Mouse (Mus musculus): ENCODE data around the gene Smpd2.

Gene Smpd2

DNA sequence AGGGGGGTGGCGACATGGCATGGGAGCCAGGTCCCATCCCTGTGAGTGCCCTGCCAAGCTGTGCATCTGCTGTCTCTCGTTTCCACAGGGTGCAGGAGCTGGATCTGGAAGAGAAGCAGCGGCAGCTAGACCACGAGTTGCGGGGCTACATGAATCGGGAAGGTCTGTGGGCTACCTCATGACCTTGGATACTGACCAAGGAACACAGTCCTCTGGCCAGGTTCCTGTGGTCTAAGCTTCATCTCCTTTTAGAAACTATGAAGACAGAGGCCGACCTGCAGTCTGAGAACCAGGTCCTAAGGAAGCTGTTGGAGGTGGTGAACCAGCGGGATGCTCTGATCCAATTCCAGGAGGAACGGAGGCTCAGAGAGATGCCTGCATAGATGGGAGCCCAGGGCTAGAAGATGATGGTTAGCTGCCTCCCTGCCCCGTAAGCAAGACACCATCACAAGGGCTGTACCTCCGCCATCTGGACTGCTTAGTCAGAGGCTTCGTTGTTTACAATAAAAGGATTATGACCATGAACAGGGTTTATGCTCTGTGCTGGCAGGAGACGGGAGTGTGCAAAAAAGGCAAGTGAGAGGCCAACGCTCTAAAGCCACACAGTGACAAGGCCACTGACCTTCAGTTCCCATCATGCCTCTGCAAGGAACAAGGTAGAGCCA is 3.5 kb downstream of the Smpd2 start:
- DNase-seq, result no peak

DNA sequence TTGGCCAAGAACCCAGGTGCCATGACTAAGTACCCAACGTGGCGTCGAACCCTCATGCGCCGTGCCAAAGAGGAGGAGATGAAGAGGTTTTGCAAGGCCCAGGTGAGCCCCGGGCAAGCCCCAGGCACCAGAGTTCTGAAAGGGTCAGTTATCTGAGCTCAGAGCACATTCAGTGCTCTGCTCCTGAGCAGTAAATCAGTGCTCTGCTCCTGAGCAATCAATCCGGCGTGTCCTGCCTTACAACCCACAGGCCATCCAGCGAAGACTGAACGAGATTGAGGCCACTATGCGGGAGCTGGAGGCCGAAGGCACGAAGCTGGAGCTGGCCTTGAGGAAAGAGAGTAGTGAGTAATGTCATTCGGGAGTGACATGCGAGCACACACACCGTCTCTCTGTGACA is 4.4 kb downstream of the Smpd2 start:
- no peak for DNase-seq

DNA sequence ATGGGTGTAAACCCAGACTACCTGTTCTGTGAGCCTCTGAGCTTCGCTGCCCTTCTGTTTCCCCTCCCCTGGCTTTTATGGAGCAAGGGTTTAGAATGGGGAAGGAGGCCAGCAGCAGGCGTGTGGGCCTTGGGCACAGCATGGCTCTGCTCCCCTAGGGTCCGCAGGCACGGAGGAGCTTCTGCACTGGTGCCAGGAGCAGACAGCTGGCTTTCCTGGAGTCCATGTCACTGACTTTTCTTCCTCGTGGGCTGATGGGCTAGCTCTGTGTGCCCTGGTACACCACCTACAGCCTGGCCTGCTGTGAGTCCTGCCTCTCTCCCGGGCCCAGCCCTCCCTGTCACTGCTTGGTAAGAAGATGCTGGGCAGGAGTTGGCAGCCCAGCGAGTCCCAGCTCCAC is 7.7 kb downstream of the Smpd2 start:
- no peak for DNase-seq

DNA sequence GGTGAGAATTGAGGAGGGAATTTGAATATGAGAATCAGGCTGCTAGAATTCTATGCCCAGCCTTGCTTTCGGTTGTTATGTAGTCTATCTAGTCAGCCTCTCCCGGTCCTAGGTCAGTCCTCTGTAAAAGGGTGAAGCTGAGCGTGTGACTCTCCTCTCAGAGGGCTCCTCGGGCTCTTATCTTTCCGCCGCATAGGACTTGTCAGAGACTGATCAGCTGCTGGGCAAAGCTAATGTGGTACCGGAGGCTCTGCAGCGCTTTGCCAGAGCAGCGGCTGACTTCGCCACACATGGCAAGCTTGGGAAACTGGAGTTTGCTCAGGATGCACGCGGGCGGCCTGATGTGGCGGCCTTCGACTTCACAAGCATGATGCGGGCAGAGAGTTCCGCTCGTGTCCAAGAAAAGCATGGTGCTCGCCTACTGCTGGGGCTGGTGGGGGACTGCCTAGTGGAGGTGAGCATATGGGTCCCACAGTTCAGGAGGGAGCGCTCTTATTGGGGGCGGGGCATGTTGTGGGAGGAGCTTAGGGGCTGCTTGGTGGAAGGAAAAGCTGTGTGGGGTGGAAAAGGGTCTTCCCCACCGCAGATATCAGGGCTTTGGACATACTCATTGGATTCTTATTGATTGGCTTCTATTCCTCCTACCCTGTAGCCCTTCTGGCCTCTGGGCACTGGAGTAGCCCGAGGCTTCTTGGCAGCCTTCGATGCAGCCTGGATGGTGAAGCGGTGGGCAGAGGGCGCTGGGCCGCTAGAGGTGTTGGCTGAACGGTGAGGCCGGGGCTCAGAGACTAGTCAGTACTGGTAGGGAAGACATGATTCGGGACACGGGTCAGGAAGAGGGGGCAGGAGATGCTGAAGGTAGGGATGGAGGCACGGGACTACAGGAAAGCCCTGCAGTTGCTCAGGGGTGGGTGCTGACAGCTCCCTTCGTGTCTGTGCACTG is 9.0 kb downstream of the Smpd2 start:
- DNase-seq, result no peak

DNA sequence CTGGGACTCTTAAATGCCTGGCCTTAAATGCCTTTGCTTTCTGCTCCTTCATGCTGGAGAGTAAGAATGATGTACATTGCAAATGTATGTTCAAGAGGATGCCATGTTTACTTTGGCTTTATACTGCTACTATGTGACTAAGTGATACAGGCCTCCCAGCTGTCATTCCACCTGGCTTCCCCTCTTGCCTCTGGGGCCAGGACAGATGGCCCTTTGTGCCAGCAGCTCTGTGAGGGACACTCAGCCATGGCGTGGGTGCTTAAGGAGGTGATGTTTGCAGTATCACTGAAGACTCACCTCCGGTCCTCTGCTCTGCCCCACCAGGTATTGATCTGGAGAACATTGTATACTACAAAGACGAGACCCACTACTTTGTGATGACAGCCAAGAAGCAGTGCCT is 10.2 kb downstream of the Smpd2 start:
- DNase-seq, result no peak

DNA sequence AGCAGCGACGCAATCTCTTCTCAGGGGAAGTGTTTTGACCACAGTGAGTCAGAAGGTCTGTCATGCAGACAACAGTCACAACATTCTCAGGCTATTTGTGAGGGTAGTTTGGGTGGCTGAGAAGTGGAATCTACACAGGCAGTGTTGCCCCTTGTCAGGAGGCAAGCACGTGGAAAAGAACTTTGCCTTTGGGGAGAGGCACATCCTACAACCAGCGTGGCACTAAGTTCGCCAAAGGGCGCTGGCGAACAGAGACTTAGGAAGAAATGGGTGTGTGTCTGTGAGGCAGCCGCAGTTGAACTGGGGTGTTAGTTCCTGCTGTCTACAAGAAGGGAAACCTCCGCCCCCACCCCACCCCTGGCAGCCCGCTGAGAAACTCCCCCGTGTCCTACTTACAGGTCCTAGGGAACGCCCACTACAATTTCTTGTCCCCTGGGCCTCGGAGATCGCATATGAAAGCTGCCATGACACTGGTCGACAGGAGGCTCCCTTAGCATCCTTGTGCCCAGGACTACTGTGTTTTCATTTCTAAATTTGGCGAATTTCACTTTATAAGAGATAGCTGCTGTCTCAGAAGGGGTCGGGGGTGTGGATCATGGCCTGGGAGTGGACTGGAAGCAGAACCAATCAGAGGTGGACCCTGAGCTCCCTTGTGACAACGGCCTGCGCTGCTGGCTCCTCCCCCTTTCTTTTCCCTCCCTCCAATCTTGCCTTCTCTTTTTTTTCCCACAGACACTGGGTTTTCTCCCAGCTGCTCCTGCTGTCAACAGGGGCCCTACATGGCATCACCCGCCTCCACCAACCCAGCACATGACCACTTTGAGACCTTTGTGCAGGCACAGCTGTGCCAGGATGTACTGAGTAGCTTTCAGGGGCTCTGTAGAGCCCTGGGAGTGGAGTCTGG is 12.6 kb downstream of the Smpd2 start:
- DNase-seq, result peak; percentile 62 to 67

DNA sequence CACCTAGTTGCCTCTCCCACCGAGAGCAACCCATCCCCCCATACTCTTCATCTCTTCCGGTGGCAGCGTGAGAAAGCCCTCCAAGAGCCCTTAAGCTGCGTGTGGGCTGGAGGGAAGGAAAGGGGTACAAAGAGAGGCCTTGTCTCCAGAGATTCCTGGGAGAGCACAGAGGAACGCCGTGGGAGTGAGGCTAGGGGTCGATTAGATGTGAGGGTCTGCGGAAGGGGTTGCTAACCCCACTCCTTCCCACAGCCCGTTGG is 13.2 kb downstream of the Smpd2 start:
- DNase-seq, result no peak

DNA sequence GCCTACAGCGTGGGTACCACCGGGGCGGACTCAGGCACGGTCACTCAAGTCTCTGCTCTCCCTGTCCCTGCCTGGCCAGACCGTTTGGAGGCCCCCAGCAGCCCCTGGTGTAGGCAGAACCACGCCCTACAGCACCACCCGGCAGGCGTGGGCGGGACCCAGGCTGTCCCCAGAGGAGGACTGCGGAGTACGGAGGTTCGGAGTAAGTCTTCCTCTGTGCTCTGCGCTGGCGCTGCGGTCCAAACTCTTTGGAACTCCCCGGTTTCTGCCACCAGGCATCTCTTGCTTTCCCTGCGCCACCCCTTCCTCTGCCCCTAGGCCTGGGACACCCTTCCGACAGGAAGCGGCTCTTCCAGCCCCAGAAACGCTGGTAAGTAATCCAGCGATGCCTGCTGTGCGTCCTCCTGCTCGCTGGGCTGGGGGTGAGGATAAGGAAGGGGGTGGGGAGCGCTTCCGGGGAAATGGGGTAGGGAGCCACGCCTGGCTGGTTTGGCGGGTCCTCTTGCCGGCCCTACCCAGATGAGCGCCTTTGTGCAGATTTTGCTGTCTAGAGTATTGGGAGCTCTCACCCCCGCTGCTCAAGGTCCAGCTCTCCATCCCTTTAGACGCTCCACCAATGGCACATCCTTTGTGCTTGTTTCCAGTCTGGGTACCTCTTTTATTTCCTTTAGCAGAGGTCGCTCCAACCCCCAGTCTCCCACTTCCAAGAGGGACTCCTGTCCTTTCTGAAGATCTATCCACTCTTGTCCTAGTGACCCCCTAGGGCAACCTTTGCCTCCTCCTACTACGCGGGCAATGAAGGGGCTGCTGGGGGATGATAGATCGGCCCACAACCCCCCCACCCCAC is 13.8 kb downstream of the Smpd2 start, which contains the start of gene Mical1:
Mical1 (plus strand) TSS at position 144 of the 847 bp plus-strand sequence.
- DNase-seq, result peak; percentile 54 to 65

DNA sequence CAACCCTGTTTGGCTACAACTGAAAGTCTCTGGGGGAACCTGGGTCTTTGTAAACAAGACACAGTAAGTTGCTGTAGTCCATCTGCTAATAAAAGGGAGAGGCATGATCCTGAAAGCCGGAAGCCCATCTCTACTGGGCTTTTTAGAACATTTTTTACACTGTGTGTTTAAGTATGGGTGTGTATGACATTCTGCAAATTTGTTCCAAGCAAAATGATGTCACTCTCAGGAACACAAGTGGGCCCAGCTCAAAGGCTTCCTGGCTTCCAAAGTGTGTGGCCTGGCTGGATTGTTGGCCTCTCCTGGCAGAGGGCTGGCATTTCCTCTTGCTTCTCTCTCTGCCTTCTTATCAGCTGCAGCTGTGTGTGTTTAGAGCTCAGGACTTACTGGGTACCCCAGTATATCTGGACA is 15.2 kb downstream of the Smpd2 start:
- peak in 1 of 2 experiments; percentile 21 for DNase-seq

DNA sequence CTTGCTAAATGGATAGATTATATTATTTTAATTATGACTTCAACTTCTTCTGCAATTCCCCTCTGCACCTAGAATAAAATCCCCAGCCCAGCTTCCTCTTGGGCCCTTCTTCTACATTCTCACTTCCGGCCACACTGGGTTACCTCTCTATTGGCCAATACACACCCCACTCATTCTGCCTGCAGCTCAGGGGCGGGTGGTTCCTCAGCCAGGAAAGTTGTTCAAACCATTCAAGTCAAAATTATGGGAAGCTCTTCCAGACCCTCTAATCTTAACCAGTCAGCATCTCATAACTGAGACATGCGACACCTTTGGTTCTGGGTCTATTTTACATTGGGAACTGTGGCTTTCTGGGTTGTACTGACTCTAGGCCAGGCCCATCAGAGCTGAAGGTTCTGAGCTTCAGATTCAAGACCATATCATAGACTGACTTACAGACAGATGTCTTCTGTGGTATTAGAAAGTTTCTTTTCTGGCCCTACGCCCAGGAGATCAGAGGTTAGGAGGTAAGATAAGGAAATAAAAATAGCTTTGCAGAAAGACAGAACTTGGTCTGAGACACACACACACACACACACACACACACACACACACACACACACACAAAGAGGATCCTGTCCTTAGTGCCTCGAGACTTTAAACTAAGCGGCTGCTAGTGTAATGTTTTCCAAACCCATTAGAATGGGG is 16.2 kb downstream of the Smpd2 start:
- DNase-seq, result no peak

DNA sequence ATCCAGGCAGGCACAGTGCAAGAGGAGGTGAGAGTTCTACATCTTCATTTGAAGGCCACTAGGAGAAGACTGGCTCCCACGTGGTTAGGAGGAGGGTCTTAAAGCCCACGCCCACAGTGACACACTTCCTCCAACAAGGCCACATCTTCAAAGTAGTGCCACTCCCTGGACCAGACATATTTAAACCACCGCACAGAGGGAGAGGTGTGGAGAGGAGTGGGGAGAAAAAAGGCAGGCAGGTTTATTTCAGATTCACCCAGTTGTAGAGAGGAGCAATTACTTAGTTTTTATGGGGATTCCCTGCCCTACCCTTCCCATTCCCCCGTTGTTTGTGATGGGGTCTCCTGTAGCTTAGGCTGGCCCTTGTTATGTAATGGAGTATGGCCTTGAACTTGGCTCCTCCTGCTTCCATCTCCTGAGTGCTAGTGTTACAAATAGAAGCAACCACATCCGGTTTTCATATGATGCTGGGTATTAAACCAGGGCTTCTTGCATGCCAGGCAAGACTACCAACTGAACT is 17.1 kb downstream of the Smpd2 start:
- no peak for DNase-seq

DNA sequence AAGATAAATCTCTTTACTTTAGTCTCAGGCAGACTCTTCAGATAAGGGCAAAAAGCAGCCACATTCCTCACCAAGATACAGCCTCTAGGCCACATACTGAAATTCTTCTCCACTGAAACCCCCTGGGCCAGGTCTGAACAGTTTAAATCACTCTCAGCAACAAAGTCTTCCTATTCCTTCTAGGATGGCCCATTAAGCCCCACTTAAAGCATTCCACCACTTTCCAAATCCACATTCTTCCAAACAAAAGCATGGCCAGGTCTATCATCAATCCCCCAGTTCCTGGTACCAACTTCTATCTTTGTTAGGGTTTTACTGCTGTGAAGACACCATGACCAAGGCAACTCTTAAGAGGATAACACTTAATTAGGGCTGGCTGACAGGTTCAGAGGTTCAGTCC is 17.6 kb downstream of the Smpd2 start:
- no peak for DNase-seq

DNA sequence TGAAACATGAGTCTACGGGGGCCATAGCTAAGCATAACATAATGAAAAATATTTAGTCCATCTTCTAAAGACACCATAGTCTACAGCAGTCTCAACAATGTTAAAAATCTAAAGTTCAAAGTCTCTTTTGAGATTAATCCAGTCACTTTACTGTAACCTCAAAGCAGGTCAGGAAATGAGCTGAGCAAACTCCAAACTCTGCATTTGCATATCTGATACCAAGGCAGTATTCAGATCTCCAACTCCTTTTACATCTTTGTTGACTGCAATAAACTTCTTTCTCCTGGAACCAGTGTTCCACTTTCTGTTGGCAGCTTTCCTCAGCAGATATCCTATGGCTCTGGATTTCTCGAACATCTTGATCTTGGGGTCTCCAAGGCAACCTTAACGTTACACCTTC is 19.5 kb downstream of the Smpd2 start:
- DNase-seq, result no peak

DNA sequence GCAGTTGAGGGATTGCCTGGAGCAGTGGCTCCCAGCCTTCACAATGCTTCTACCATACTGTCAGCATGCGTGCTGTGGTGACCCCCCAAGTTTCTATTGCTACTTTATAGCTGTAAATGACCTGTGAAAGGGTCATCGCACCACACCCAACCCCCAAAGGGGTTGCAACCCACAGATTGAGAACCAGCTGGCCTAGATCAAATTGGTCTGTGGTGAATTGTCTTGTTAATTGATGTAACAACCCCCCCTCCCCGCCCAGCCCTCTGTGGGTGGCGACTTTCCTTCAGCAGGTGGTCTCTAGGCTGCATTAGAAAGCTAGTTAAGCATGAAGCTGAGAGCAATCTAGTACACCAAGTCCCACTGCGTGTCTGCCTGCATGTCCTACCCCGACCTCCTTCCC is 22.8 kb downstream of the Smpd2 start:
- no peak for DNase-seq

DNA sequence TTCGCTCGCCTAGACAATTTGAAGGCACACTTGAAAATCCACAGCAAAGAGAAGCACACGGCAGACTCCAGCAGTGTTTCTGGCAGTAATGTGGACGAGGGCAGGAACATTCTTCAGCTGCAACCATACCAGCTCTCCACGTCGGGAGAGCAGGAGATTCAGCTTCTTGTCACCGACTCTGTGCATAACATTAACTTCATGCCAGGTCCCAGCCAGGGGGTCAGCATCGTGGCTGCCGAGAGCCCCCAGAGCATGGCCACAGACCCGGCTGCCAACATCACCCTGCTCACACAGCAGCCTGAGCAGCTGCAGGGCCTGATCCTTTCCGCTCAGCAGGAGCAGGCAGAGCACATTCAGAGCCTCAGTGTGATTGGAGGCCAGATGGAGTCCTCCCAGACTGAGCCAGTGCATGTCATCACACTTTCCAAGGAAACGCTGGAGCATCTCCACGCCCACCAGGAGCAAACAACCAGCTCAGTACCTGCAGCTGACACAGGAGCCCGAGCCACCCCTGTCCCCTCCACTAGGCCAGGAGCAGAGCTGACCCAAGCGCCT is 25.7 kb downstream of the Smpd2 start:
- DNase-seq, result no peak

DNA sequence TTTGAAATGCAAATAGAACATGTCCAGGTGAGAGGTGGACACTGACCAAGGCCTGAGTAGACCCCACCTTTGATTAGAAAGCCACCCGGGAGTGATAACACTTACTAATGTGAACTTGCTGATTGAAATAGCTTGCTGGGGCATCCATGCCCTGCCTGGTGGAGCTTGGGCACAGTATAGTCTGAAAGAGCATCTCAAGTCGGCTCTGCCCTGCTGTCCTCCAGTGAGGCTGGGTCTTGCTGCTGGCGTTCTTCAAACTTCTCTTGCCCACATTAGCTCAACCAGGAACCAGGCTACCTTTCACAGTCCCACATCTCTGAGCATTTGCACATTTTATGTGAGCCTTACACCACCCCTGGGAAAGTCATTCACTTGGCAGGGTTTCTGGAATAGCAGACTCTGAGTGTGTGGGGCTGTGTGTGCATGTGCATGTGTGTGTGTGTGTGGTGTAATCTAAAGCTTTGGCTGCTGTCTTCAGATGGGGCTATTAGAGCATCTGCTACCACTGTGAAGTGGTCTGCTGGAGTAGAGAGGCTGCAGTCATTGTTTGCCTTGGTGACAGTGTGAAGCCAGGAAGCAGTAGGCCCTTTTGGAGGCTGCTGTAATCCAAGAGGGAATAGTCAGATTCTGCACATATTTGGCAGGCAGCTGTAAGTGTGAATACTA is 29.0 kb downstream of the Smpd2 start:
- no peak for DNase-seq

DNA sequence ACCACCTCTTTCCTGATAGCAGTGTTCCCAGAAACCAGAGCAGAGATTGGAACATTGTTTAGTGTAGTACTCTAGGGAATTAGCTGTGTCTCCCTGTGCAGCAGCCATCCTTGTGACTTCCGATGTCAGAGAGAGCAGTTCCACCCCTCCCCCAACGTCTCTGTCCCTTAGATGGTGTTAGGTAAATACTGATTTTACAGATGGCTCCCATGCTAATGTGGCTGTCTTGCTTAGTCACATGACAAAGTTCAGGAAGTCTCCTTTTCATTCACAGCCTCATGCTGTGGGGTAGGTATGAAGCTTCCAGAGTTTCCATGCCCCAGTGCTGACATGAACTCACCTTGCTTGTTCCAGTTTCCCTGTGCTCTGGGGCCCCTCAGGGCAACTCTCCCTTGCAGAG is 29.7 kb downstream of the Smpd2 start:
- DNase-seq, result no peak

DNA sequence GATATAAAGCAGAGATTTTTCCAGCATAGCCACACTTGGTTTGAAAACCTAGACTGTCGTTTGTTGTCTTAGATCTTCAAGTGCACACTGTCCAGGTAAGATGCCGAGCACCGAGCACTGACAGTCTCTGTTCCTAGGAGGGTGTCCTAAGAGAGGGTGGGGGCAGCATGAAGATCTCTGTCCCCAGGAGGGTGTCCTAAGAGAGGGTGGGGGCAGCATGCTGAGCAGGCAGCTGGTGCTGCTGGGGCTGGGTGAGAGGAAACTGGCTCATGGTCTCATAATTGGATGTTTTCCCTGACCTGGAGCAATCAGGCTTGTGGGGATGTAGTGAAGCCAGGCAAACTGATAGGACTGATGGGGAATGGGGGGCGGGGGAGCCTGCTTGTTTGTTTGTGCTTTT is 30.2 kb downstream of the Smpd2 start:
- no peak for DNase-seq

DNA sequence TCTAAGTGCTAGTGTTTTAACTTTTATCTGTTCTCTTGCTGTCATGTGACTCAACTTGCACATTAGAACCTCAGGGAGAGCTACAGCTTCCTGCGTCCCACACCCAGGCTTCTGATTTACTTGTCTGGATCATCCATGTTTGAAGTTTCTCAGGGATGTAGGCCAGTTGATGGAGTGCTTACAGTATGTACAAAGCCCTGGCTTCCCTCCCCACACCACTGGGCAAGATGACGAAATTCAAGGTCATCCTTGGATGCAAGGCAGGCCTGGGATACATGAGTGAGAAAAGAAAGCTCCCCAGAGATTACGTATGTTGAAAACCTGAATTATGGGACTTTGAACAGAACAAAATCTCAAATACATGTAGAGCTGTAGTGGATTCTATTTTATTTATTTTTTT is 37.4 kb downstream of the Smpd2 start:
- DNase-seq, result no peak

DNA sequence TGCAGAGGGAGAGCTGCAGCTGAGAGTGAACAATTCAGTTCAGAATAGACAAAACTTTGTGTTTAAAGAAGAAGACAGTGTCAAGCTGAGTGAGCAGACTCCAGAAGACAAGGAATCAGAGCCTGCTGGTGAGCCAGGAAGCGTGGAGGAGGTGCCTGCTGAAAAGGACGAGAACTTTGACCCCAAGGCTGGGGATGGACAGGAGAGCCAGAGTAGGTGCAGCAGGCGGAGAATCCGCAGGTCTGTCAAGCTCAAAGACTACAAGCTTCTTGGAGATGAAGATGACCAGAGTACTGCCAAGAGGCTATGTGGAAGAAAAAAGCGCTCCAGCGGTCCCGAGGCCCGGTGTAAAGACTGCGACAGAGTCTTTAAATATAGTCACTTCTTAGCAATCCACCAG is 38.5 kb downstream of the Smpd2 start:
- peak; percentile 78 to 85 for DNase-seq
